Mouse (Mus musculus): ENCODE data around the gene Aldh1l1.

DNA sequence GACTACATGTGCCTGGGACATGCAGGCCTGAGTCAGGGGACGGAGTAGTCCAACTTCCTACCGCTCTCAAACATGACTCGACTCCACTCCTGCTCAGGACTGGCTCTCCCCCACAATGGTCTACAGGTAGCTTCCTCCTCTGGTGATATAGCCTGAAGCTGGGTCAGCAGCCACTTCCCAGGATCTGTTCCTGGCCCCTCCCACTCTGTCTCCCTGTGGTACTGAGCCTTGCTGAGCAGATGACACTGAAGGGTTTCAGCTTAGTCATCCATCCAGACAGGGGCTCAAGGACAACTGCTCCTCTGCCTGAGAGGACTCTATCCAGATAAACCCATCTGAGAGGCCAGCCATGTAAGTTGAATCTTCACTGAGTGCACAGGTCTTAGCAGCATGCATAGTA is 81.3 kb downstream of the Aldh1l1 start:
- TF ChIP-seq CTCF (IDR thresholded peaks at IDR 0.05; ENCODE audit: insufficient read depth, low read length) (no peak), POLR2A (IDR thresholded peaks at IDR 0.05; ENCODE audit: borderline replicate concordance, extremely low read depth, low read depth, low read length) (no peak)
